Mouse (Mus musculus) granulocyte monocyte progenitor cell, adult 5-6 weeks (primary cell): Measurements from ENCODE around the gene Fam187a. TPM values are rescaled to one million over a fixed set of nuclear protein-coding genes. Genes with fewer than 3 reads are reported as not detected.

Source experiments
- ATAC-seq: replicated peaks from 2 replicates; pipeline ENCODE4 v1.8.0; 2016; ENCODE audit warnings: mild to moderate bottlenecking, moderate TSS enrichment, inconsistent platforms; ENCODE audit not compliant: poor library complexity, severe bottlenecking
- total RNA-seq, 2 experiments: library from RNA; stranded (forward) in 1 of 2; stranded (reverse) in 1 of 2; fragments of 200-712, 200-1000 nt in 1 of 2; fragments of >200 nt in 1 of 2; fragmentation: Nextera tagmentation in 1 of 2; gene quantifications; 2 replicates each; pipeline ENCODE4 v1.2.3; 2014 to 2017

The Fam187a gene
- total RNA-seq (2014; fragmentation: Nextera tagmentation) (not detected in 2 replicates), total RNA-seq (2017) (not detected in 2 replicates)

DNA sequence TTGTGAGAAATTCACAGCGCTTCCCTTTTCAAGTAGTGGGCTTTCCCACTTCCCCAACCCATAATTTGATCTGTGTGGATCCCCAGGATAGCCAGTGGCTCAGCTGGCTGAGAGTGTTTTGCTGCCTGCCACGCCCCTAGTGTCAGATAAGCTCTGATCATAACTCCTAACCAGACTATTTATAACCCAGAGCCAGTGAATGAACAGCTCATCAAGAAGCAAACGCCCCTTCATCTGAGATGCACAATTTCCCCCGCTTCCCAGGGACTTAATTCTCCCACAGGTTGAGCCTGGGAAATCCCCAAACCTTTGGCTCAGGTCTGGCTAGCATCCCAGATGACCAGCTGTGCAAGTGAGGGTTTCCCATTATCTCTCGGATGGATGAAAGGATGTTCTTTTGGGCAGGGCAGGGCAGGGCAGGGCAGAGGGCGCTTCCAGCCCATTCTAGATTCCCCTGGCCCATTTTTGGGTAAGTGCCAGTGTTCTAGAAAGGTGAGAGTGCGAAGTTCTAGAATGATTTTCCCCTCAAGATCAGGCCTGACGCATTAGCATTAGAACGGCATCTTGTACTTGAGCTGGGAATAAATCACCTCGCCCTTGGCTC lies at the start of gene Fam187a:
Fam187a (plus strand) TSS at position 554 of the 604 bp plus-strand sequence.
- no peak for ATAC-seq

DNA sequence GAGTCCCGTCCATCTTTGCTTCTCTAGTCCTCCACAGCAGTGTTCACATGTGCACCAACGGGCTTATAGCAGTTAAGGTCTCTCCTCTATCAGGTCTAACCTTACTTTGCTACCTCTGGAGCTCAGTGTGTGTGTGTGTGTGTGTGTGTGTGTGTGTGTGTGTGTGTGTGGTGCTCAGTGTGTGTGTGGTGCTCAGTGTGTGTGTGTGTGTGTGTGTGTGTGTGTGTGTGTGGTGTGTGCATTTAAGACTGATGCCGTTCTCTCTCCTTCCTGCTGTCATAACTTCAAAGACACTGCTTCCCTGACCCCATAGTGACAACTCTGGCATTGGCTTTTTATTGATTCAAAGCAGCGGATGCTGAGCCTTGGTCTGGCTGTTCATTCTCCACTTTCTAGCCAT lies 49.4 kb upstream of the Fam187a start, which contains the start of gene Higd1b:
Higd1b (plus strand) TSS at position 301 of the 400 bp plus-strand sequence.
- no peak for ATAC-seq

GRCm38 (mm10) chr11:102836146-102836545 lies 48.8 kb upstream of the Fam187a start:
- ATAC-seq, result no peak

GRCm38 (mm10) chr11:102837385-102837784 lies 47.6 kb upstream of the Fam187a start:
- ATAC-seq, result no peak

DNA sequence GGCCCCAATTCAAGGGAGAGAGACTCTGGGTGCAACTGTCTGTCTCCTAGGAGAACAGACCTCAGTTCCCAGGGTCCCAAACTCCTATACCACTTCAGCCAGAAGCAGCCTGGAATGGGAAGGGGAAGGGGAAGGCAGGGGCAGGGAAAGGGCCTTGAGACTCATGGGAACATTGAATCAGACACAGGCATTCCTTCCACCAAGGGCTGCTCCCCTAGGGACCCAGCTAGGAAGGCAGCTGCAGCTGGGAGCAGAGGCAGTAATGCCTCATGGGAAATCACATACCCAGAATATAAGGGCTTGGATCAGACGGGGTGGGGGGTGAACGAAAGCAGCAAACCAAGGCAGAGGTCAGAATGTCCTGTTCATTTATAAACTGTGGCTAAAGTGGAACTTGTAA lies 46.8 kb upstream of the Fam187a start:
- ATAC-seq, result no peak

DNA sequence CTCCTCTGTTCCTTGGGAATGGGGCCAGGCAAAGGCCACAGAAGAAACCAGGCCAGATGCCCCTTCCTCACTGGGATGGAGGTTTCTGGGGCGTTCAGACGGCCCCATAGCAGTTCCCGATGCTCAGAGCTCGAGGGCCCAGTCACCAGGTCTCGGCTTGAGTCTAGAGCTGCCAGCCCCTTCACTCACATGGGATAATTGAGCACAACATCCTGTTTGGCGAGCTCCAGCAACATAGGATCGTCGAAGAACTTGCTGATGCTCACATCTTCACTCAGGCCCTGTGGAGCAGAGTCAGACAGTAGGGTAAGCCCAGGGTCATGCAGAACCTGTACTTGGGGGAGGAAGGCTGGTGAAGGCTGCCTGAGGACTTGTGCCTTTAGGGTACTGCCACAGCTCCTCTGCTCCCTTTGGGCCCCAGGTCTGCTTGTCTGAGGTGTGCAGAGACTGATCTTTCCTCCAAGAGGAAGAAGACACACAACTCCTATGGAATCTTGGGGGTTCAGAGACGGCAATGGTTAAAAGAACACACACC lies 46.3 kb upstream of the Fam187a start:
- no peak for ATAC-seq

- no peak for ATAC-seq
These were observed 39.0 kb upstream of the Fam187a start for GRCm38 (mm10) chr11:102845926-102846325.

DNA sequence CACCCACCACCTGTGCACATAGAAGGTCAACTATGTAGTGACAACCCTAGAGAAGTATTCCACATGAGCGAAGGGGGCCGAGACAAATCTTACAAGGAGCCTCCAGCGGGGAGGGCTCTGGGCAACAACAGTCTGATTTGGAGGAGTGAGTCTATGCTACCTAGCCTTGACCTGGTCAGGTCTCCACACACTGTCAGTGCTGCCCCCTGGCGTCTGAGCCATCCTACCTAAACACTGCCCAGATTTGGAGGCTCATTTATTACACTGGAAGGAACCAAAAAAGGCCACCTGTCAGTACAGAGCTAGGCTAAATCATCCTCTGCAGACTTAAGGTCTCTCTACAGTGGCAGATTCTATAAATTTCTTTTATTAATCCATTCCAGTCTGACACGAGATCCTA lies 33.1 kb upstream of the Fam187a start:
- ATAC-seq, result peak; percentile 46; the same call in 1 of the 2 replicates

GRCm38 (mm10) chr11:102853760-102854159 lies 31.2 kb upstream of the Fam187a start:
- ATAC-seq, result 0 out of 2 replicates have a peak, but pooled peaks have one; percentile 27

DNA sequence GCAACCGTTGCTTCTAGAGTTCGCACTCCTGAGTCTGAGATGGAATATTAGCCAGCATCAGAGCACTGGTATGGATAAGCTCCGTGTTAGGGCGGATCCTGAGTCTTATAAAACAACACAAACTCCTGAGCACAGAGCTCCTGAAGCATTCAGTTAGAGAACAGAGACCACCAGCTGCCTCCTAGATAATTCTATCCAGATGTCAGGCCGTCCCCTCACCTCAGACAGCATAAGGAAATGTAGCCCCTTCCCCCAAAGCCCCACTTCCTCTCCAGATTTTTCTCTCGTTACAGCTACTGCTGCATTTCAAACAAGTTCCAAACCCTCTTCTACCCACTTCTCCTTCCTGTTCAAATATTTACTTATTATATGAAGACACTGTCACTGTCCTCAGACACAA lies 29.0 kb upstream of the Fam187a start:
- ATAC-seq, result no peak

GRCm38 (mm10) chr11:102858951-102859350 lies 26.0 kb upstream of the Fam187a start:
- no peak for ATAC-seq

DNA sequence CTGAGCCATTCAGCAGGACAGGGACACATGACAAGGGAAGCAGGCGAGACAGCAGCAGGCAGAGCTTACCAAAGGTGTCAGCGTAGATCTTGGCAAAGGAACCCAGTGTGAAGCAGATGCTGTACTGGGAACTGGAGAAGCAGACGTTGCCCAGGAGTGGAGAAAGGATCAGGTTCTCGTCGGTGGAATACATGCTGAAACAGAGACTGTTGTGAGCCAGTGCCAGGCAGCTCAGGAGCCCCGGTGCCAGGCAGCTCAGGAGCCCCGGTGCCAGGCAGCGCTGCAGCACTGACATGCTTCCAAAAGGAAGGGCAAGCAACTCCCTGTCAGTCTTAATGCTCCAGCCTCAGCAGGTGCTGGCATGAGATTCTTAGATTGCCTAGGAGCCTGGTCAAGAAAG lies 25.0 kb upstream of the Fam187a start:
- ATAC-seq, result no peak

DNA sequence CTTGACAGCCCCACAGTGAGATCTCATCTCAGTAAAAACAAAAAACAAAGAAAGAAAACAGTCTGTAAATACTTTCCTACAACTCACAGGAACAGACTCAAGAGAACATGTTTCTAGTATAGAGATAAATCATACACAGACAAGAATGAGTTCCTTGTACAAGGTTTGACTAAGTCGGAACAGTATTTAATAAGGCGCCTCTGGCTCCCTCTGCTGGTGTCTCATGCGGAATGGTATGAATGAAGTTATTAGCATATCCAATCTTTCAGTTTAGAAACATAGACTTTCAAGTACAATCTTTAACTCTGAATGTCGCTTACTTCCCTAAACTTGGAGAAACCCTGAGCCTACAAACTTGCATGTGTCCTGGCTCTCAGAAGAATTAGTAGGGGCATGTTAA lies 20.7 kb upstream of the Fam187a start:
- no peak for ATAC-seq

DNA sequence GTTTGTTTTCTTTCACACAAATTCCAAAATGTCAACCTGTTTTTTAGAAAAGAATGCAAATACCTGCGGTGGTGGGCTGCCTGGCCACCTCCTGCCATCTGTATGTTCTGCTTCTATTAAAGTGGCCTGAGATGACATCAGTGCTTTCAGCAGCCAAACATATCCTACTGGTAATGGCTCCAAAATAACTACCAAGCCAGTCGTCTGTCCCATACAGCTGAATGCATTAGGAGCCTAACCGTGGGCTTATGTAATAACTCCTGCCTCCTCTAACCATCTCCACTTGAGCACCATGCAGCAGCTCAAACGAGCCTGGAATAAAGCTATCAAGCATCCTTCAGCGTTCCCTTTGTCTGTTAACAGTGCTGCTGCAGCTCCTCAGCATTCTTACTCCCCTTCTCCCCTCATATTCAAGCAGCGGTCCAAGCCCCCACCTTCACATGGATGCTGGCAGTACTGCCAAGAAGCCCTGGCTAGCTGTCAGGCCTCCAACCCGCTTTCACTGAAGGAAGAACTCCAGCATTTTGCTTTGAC lies 10.1 kb upstream of the Fam187a start:
- ATAC-seq, result no peak

- ATAC-seq, result no peak
These were observed 5.4 kb upstream of the Fam187a start for GRCm38 (mm10) chr11:102879558-102879957.

- ATAC-seq, result peak; percentile 85
These were observed 4.2 kb upstream of the Fam187a start, which contains the start of the genes Eftud2 and Ccdc103 for GRCm38 (mm10) chr11:102880585-102881313. Gene Eftud2, minus strand, starts transcription at chr11:102880985. Gene Ccdc103, plus strand, starts transcription at chr11:102881204.

GRCm38 (mm10) chr11:102881314-102882198 lies 3.4 kb upstream of the Fam187a start:
- ATAC-seq, result peak; percentile 15; the same call in 1 of the 2 replicates

DNA sequence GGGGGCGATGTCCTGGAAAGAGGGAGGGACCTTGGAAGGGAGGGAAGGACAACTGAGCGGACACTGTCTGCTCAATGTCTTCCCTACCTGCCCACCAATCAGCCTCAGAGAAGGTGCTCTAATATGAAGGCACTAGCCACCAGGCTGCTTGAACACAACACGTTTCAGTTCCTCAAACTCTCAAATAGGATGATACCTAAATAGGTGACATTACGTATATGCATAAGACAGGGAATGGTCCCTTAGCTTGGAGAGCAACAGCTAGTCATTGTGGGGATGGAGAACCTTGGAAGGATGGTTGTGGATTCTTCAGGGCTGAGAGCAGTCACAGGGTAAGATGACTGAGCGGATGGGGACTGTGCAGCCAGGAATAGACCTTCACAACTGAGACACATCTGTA lies 2.5 kb downstream of the Fam187a start:
- ATAC-seq, result no peak; the same call in 1 of the 2 replicates

DNA sequence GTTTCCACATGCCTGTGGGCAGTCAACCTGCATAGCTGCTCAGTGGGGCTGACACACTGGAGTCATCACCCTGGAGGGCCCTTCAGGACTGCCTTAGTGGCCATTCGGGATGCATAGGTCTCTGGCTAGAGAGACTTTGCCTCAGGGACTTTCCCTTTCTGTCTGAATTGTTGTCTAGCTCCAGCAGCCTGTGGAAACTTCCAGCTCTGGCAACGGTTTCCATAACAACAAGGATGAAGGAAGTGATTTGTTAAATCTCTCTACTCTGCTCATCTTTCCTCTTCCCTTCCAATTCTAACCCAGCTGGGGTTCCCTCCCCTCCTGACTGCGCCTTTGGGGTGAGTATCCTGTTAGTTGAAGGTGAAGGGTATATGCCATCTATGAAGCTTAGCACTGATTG lies 3.2 kb downstream of the Fam187a start:
- ATAC-seq, result no peak

- no peak for ATAC-seq
These were observed 5.1 kb downstream of the Fam187a start for GRCm38 (mm10) chr11:102890096-102890495.
